Comparison of ENCODE assay signal across 12 mouse cellular contexts in genomic region chr4:58890035-58890782, GRCm38 (mm10). TPM values are rescaled to one million over a fixed set of nuclear protein-coding genes. Genes with fewer than 3 reads are reported as not detected.
"Had no signal": no experiment of that assay in that cellular context is flagged by ENCODE, and none has a peak within 500 bp of the region (broad histone marks: within the 10 kb centered on the region; RNA-seq: fewer than 3 reads in every experiment).

No protein-coding gene starts in this region.

- H3K4me2 ChIP-seq: limb, embryonic 15.5 days; lung, embryonic 14.5 days; midbrain, embryonic 13.5 days had no signal

- H3K4me3 ChIP-seq: limb, embryonic 15.5 days; midbrain, embryonic 13.5 days had no signal

- DNase-seq: kidney, adult 8-10 months; kidney, postnatal 25 days; layer of hippocampus, adult 9-11 months; layer of hippocampus, postnatal 36 days; lung, embryonic 14.5 days; lung, postnatal 10 days; thymus, postnatal 14 days had no signal

- H3K9ac ChIP-seq: limb, embryonic 15.5 days; lung, embryonic 14.5 days; midbrain, embryonic 13.5 days had no signal

- ATAC-seq: intestine, postnatal 0 days; midbrain, embryonic 13.5 days had no signal

- H3K9me3 ChIP-seq: limb, embryonic 15.5 days; midbrain, embryonic 13.5 days had no signal

- H3K4me1 ChIP-seq: midbrain, embryonic 13.5 days had no signal

- H3K27ac ChIP-seq: limb, embryonic 15.5 days; macrophage; midbrain, embryonic 13.5 days; stomach, postnatal 0 days had no signal

- H3K27me3 ChIP-seq: limb, embryonic 15.5 days; midbrain, embryonic 13.5 days had no signal

- H3K36me3 ChIP-seq: limb, embryonic 15.5 days; midbrain, embryonic 13.5 days had no signal

RNA-seq across cellular contexts. Expression of gene Zkscan16, which starts 53.2 kb away (rescaled TPM):
- polyA plus RNA-seq: macrophage had no signal
